Mouse (Mus musculus): Measurements from ENCODE around the gene Coq8a. TPM values are rescaled to one million over a fixed set of nuclear protein-coding genes. Genes with fewer than 3 reads are reported as not detected.

Coq8a gene
- polyA plus RNA-seq, 1 experiment from 2014 or later, result 16.0 TPM

GRCm38 (mm10) chr1:180222007-180222406 is 22.6 kb upstream of the Coq8a start:
- Histone ChIP-seq H3K4me1 (peaks cover 6% of the 10 kb centered on the region; the same call in 1 of the 2 replicates), H3K27ac (no peak overlapping the region), H3K27me3 (replicated peaks) (no peaks in the 10 kb centered on the region), H3K9ac (no peak overlapping the region), H3K4me2 (no peak overlapping the region), H3K4me3 (replicated peaks) (no peak overlapping the region), H3K9me3 (no peaks in the 10 kb centered on the region), H3K36me3 (no peaks in the 10 kb centered on the region)
- no peak for ATAC-seq (ENCODE audit: insufficient read depth, low FRiP score, low read depth)
- WGBS, result 70% methylated on average over 1 of the region's 1 CpGs

- H3K9ac ChIP-seq, result no peak overlapping the region
- no peak overlapping the region for H3K4me3 ChIP-seq (replicated peaks)
- no peaks in the 10 kb centered on the region for H3K9me3 ChIP-seq
- H3K27me3 ChIP-seq (replicated peaks), result no peaks in the 10 kb centered on the region
- H3K4me1 ChIP-seq, result no peaks in the 10 kb centered on the region
- ATAC-seq (ENCODE audit: insufficient read depth, low FRiP score, low read depth), result no peak
- H3K4me2 ChIP-seq, result no peak overlapping the region
- H3K27ac ChIP-seq, result no peak overlapping the region
- WGBS, result 88% methylated on average over 19 of the region's 19 CpGs
- no peaks in the 10 kb centered on the region for H3K36me3 ChIP-seq
Measured at GRCm38 (mm10) chr1:180220791-180221542, 21.6 kb upstream of the Coq8a start.

GRCm38 (mm10) chr1:180216541-180217276 is 17.3 kb upstream of the Coq8a start:
- H3K27ac ChIP-seq, result no peak overlapping the region
- no peaks in the 10 kb centered on the region for H3K36me3 ChIP-seq
- no peaks in the 10 kb centered on the region for H3K4me1 ChIP-seq
- no peak overlapping the region for H3K9ac ChIP-seq
- no peak for ATAC-seq (ENCODE audit: insufficient read depth, low FRiP score, low read depth)
- no peak overlapping the region for H3K4me2 ChIP-seq
- H3K27me3 ChIP-seq (replicated peaks), result no peaks in the 10 kb centered on the region
- no peaks in the 10 kb centered on the region for H3K9me3 ChIP-seq
- H3K4me3 ChIP-seq (replicated peaks), result no peak overlapping the region
- 62% methylated on average over 5 of the region's 5 CpGs for WGBS

GRCm38 (mm10) chr1:180215044-180215443 is 15.6 kb upstream of the Coq8a start:
- H3K4me3 ChIP-seq (replicated peaks), result no peak overlapping the region
- H3K4me2 ChIP-seq, result no peak overlapping the region
- H3K9me3 ChIP-seq, result no peaks in the 10 kb centered on the region
- H3K9ac ChIP-seq, result no peak overlapping the region
- peak; percentile 93 for ATAC-seq (ENCODE audit: insufficient read depth, low FRiP score, low read depth)
- no peak overlapping the region for H3K27ac ChIP-seq
- WGBS, result 21% methylated on average over 4 of the region's 4 CpGs
- no peaks in the 10 kb centered on the region for H3K27me3 ChIP-seq (replicated peaks)
- no peaks in the 10 kb centered on the region for H3K36me3 ChIP-seq
- H3K4me1 ChIP-seq, result no peaks in the 10 kb centered on the region

- no peaks in the 10 kb centered on the region for H3K9me3 ChIP-seq
- H3K36me3 ChIP-seq, result no peaks in the 10 kb centered on the region
- H3K4me2 ChIP-seq, result no peak overlapping the region
- ATAC-seq (ENCODE audit: insufficient read depth, low FRiP score, low read depth), result no peak
- no peaks in the 10 kb centered on the region for H3K4me1 ChIP-seq
- 70% methylated on average over 5 of the region's 5 CpGs for WGBS
- no peak overlapping the region for H3K9ac ChIP-seq
- no peak overlapping the region for H3K27ac ChIP-seq
- no peak overlapping the region for H3K4me3 ChIP-seq (replicated peaks)
- no peaks in the 10 kb centered on the region for H3K27me3 ChIP-seq (replicated peaks)
Measured at GRCm38 (mm10) chr1:180212911-180213310, 13.5 kb upstream of the Coq8a start.

- no peak overlapping the region for H3K4me3 ChIP-seq (replicated peaks)
- H3K9ac ChIP-seq, result no peak overlapping the region
- 73% methylated on average over 9 of the region's 9 CpGs for WGBS
- no peak for ATAC-seq (ENCODE audit: insufficient read depth, low FRiP score, low read depth)
- H3K4me1 ChIP-seq, result no peaks in the 10 kb centered on the region
- H3K9me3 ChIP-seq, result no peaks in the 10 kb centered on the region
- no peaks in the 10 kb centered on the region for H3K27me3 ChIP-seq (replicated peaks)
- no peak overlapping the region for H3K27ac ChIP-seq
- H3K36me3 ChIP-seq, result no peaks in the 10 kb centered on the region
- no peak overlapping the region for H3K4me2 ChIP-seq
Measured at GRCm38 (mm10) chr1:180210781-180211271, 11.4 kb upstream of the Coq8a start.

GRCm38 (mm10) chr1:180210031-180210432 is 10.6 kb upstream of the Coq8a start:
- Histone ChIP-seq H3K36me3 (no peaks in the 10 kb centered on the region), H3K9ac (no peak overlapping the region), H3K9me3 (no peaks in the 10 kb centered on the region), H3K4me1 (no peaks in the 10 kb centered on the region), H3K27me3 (replicated peaks) (no peaks in the 10 kb centered on the region), H3K4me2 (no peak overlapping the region), H3K27ac (no peak overlapping the region), H3K4me3 (replicated peaks) (no peak overlapping the region)
- 68% methylated on average over 4 of the region's 4 CpGs for WGBS
- ATAC-seq (ENCODE audit: insufficient read depth, low FRiP score, low read depth), result no peak

- ATAC-seq (ENCODE audit: insufficient read depth, low FRiP score, low read depth), result no peak
- no peaks in the 10 kb centered on the region for H3K4me1 ChIP-seq
- H3K36me3 ChIP-seq, result no peaks in the 10 kb centered on the region
- H3K27me3 ChIP-seq (replicated peaks), result no peaks in the 10 kb centered on the region
- H3K4me2 ChIP-seq, result no peak overlapping the region
- H3K27ac ChIP-seq, result no peak overlapping the region
- 72% methylated on average over 3 of the region's 3 CpGs for WGBS
- H3K9me3 ChIP-seq, result peaks cover 5% of the 10 kb centered on the region; the same call in 1 of the 2 replicates
- H3K9ac ChIP-seq, result no peak overlapping the region
- no peak overlapping the region for H3K4me3 ChIP-seq (replicated peaks)
Measured at GRCm38 (mm10) chr1:180208370-180208769, 9.0 kb upstream of the Coq8a start.

- Histone ChIP-seq H3K4me1 (no peaks in the 10 kb centered on the region), H3K27ac (no peak overlapping the region), H3K9ac (no peak overlapping the region), H3K9me3 (peaks cover 5% of the 10 kb centered on the region; the same call in 1 of the 2 replicates), H3K4me2 (no peak overlapping the region), H3K36me3 (no peaks in the 10 kb centered on the region), H3K27me3 (replicated peaks) (no peaks in the 10 kb centered on the region), H3K4me3 (replicated peaks) (no peak overlapping the region)
- WGBS, result 55% methylated on average over 5 of the region's 5 CpGs
- no peak for ATAC-seq (ENCODE audit: insufficient read depth, low FRiP score, low read depth)
Measured at GRCm38 (mm10) chr1:180200722-180201121, 1.3 kb upstream of the Coq8a start.

- no peak overlapping the region for H3K27ac ChIP-seq
- H3K4me3 ChIP-seq (replicated peaks), result no peak overlapping the region
- no peak for ATAC-seq (ENCODE audit: insufficient read depth, low FRiP score, low read depth)
- H3K27me3 ChIP-seq (replicated peaks), result no peaks in the 10 kb centered on the region
- no peaks in the 10 kb centered on the region for H3K36me3 ChIP-seq
- no peak overlapping the region for H3K9ac ChIP-seq
- H3K9me3 ChIP-seq, result peaks cover 5% of the 10 kb centered on the region; the same call in 1 of the 2 replicates
- no peak overlapping the region for H3K4me2 ChIP-seq
- 63% methylated on average over 4 of the region's 4 CpGs for WGBS
- 0 out of 2 replicates have a peak, but pooled peaks cover 3% of the 10 kb centered on the region for H3K4me1 ChIP-seq
Measured at GRCm38 (mm10) chr1:180199715-180200050, 281 bp upstream of the Coq8a start.

GRCm38 (mm10) chr1:180197956-180198355 is 1.4 kb downstream of the Coq8a start:
- no peak for ATAC-seq (ENCODE audit: insufficient read depth, low FRiP score, low read depth)

GRCm38 (mm10) chr1:180196508-180196907 is 2.9 kb downstream of the Coq8a start:
- peak overlapping the region; percentile 88 for H3K4me2 ChIP-seq
- H3K9me3 ChIP-seq, result no peaks in the 10 kb centered on the region
- no peak overlapping the region for H3K9ac ChIP-seq
- H3K36me3 ChIP-seq, result no peaks in the 10 kb centered on the region
- 0 out of 2 replicates have a peak, but pooled peaks cover 3% of the 10 kb centered on the region for H3K4me1 ChIP-seq
- H3K4me3 ChIP-seq (replicated peaks), result peak overlapping the region; percentile 82
- H3K27me3 ChIP-seq (replicated peaks), result no peaks in the 10 kb centered on the region
- no peak overlapping the region for H3K27ac ChIP-seq
- ATAC-seq (ENCODE audit: insufficient read depth, low FRiP score, low read depth), result no peak
- WGBS, result 90% methylated on average over 9 of the region's 9 CpGs

More at GRCm38 (mm10) chr1:180197956-180198355, 1.4 kb downstream of the Coq8a start:
- Histone ChIP-seq H3K27me3 (replicated peaks) (no peaks in the 10 kb centered on the region), H3K9me3 (no peaks in the 10 kb centered on the region), H3K4me1 (0 out of 2 replicates have a peak, but pooled peaks cover 3% of the 10 kb centered on the region), H3K4me3 (replicated peaks) (no peak overlapping the region), H3K27ac (no peak overlapping the region), H3K9ac (no peak overlapping the region), H3K4me2 (no peak overlapping the region), H3K36me3 (no peaks in the 10 kb centered on the region)
- 58% methylated on average over 3 of the region's 3 CpGs for WGBS

All from stomach, embryonic 15.5 days (tissue).